Mouse (Mus musculus) MEL (cell line): Measurements from ENCODE around the gene Sap18b. TPM values are rescaled to one million over a fixed set of nuclear protein-coding genes. Genes with fewer than 3 reads are reported as not detected.
A peak's percentile ranks its signal among the peaks of the same experiment; 100 is the strongest.
"Not testable (repeated sequence)": the region's sequence is repeated elsewhere in the genome, so short reads cannot be mapped to it uniquely, and the experiment has no call there.

Source experiments
- DNase-seq: peaks from one replicate; pipeline ENCODE4 v3.0.0; 2011; ENCODE audit warnings: low read depth, low spot score
- H3K27ac ChIP-seq: 2 replicates; pipeline ENCODE4 v1.5.1; 2012; ENCODE audit warnings: low read depth, mild to moderate bottlenecking, control low read depth, low read length, moderate library complexity; ENCODE audit not compliant: control insufficient read depth
- H3K27me3 ChIP-seq, 2 experiments: fragments of 150-350 bp in 1 of 2; sonication (generic) in 1 of 2; 2 replicates each; pipeline ENCODE4 v1.6.1; 2012; ENCODE audit warnings: low read length in 2 of 2, mild to moderate bottlenecking in 2 of 2, improper control_type of control experiment in 1 of 2, moderate library complexity in 1 of 2; ENCODE audit not compliant: insufficient read depth in 2 of 2, control insufficient read depth in 1 of 2
- H3K36me3 ChIP-seq, 2 experiments: 2 replicates each; pipeline ENCODE4 v1.6.1; 2012 to 2014; ENCODE audit warnings: low read length in 2 of 2, improper control_type of control experiment in 1 of 2, inconsistent platforms in 1 of 2, mild to moderate bottlenecking in 1 of 2; ENCODE audit not compliant: insufficient read depth in 2 of 2, control insufficient read depth in 1 of 2
- H3K4me1 ChIP-seq, 2 experiments: fragments of 150-350 bp in 1 of 2; sonication (generic) in 1 of 2; 2 replicates each; pipeline ENCODE4 v1.6.1; 2012; ENCODE audit warnings: low read length in 2 of 2, improper control_type of control experiment in 1 of 2, mild to moderate bottlenecking in 1 of 2; ENCODE audit not compliant: insufficient read depth in 2 of 2, control insufficient read depth in 1 of 2
- H3K4me3 ChIP-seq, 2 experiments: fragments of 150-350 bp in 1 of 2; sonication (generic) in 1 of 2; 2 replicates each; pipeline ENCODE4 v1.5.1; 2012; ENCODE audit warnings: low read depth in 2 of 2, low read length in 2 of 2, mild to moderate bottlenecking in 2 of 2, moderate library complexity in 2 of 2, control low read depth in 1 of 2, improper control_type of control experiment in 1 of 2; ENCODE audit not compliant: control insufficient read depth in 1 of 2, insufficient read depth in 1 of 2
- H3K79me2 ChIP-seq: 2 replicates; pipeline ENCODE4 v1.6.1; 2012; ENCODE audit warnings: mild to moderate bottlenecking, low read length, moderate library complexity; ENCODE audit not compliant: control insufficient read depth, poor library complexity, insufficient read depth
- H3K9ac ChIP-seq: 2 replicates; pipeline ENCODE4 v1.6.1; 2012; ENCODE audit warnings: low read depth, mild to moderate bottlenecking, control low read depth, low read length, moderate library complexity; ENCODE audit not compliant: control insufficient read depth, poor library complexity, severe bottlenecking
- H3K9me3 ChIP-seq: fragments of 150-350 bp; sonication (generic); replicated peaks from 2 replicates; pipeline ENCODE4 v1.6.1; 2012; ENCODE audit warnings: mild to moderate bottlenecking, low read length, improper control_type of control experiment, moderate library complexity; ENCODE audit not compliant: insufficient read depth
- SMC3 ChIP-seq: IDR thresholded peaks from 2 replicates; pipeline ENCODE4 v1.6.1; 2011; ENCODE audit warnings: low read depth, low read length, improper control_type of control experiment
- TBP ChIP-seq: IDR thresholded peaks from 2 replicates; pipeline ENCODE4 v1.8.0; 2011; ENCODE audit warnings: low read depth, low read length, improper control_type of control experiment
- UBTF ChIP-seq: IDR thresholded peaks from 2 replicates; pipeline ENCODE4 v1.6.1; 2012; ENCODE audit warnings: low read depth, mild to moderate bottlenecking, inconsistent platforms, low read length, improper control_type of control experiment, moderate library complexity, borderline replicate concordance; ENCODE audit not compliant: insufficient read depth
- polyA plus RNA-seq, 2 experiments: library from polyadenylated mRNA; stranded (reverse) in 1 of 2; unstranded in 1 of 2; fragments of >175 nt in 1 of 2; fragments of >200 nt in 1 of 2; gene quantifications; 2 replicates each; pipeline versions ENCODE4 v1.2.1 to v1.2.4; 2012; ENCODE audit warnings: low replicate concordance in 2 of 2, low read depth in 1 of 2; ENCODE audit not compliant: insufficient read length in 2 of 2, insufficient read depth in 1 of 2, missing spikeins in 1 of 2
- total RNA-seq: library from RNA; depleted of rRNA; stranded (reverse); fragments of 300-350 nt; gene quantifications from 2 replicates; pipeline ENCODE4 v1.2.3, GENCODE M21; 2012

The Sap18b gene
- total and polyA plus RNA-seq, 3 experiments, result 182 to 354 TPM; not detected in 1

- TF ChIP-seq UBTF (no peak), TBP (peak; percentile 72)
- no peak for DNase-seq
These were observed 29.0 kb downstream of the Sap18b start for GRCm38 (mm10) chr8:95854174-95854573.

GRCm38 (mm10) chr8:95863761-95864440 lies 38.8 kb downstream of the Sap18b start:
- not testable (repeated sequence) for H3K36me3 ChIP-seq, H3K79me2 ChIP-seq, H3K4me1 ChIP-seq, H3K27me3 ChIP-seq, H3K27ac ChIP-seq, H3K9ac ChIP-seq, H3K9me3 ChIP-seq, H3K4me3 ChIP-seq
- peak; percentile 28 for DNase-seq

More at GRCm38 (mm10) chr8:95854174-95854573, 29.0 kb downstream of the Sap18b start:
- H3K36me3 ChIP-seq, result peaks cover 0 to 2% of the 10 kb centered on the region in 2 experiments; a peak in 2 of 4 replicates
- peaks cover 3% of the 10 kb centered on the region; the same call in 1 of the 2 replicates for H3K79me2 ChIP-seq
- no peaks in the 10 kb centered on the region; a peak in 1 of 4 replicates for H3K27me3 ChIP-seq
- no peak overlapping the region for H3K27ac ChIP-seq
- H3K9ac ChIP-seq, result no peak overlapping the region
- peaks cover 2 to 11% of the 10 kb centered on the region in 2 experiments; a peak in 3 of 4 replicates for H3K4me1 ChIP-seq
- H3K9me3 ChIP-seq, result no peaks in the 10 kb centered on the region
- no peak overlapping the region for H3K4me3 ChIP-seq

GRCm38 (mm10) chr8:95864851-95865250 lies 39.7 kb downstream of the Sap18b start:
- not testable (repeated sequence) for H3K9me3 ChIP-seq, H3K9ac ChIP-seq, H3K4me1 ChIP-seq, H3K27me3 ChIP-seq, H3K79me2 ChIP-seq, H3K36me3 ChIP-seq, DNase-seq, H3K4me3 ChIP-seq, H3K27ac ChIP-seq

- Histone ChIP-seq H3K36me3 (peaks cover 0 to 21% of the 10 kb centered on the region in 2 experiments; a peak in 2 of 4 replicates), H3K9ac (no peak overlapping the region), H3K4me3 (no peak overlapping the region), H3K79me2 (no peaks in the 10 kb centered on the region), H3K4me1 (no peaks in the 10 kb centered on the region)
- no peak for TF ChIP-seq SMC3
- TF ChIP-seq, all 39 proteins: peak for 0
- Histone ChIP-seq H3K9me3 (no peaks in the 10 kb centered on the region), H3K27me3 (no peaks in the 10 kb centered on the region), H3K27ac (no peak overlapping the region)
- no peak for DNase-seq
These were observed 46.5 kb downstream of the Sap18b start for GRCm38 (mm10) chr8:95871690-95872089.
